Mouse (Mus musculus): ENCODE measurements around the gene Nrxn2. TPM values are rescaled to one million over a fixed set of nuclear protein-coding genes. Genes with fewer than 3 reads are reported as not detected.

The Nrxn2 gene
- polyA plus RNA-seq (2012; ENCODE audit: low replicate concordance), result 3.6 and 14.7 TPM in 2 replicates

DNA sequence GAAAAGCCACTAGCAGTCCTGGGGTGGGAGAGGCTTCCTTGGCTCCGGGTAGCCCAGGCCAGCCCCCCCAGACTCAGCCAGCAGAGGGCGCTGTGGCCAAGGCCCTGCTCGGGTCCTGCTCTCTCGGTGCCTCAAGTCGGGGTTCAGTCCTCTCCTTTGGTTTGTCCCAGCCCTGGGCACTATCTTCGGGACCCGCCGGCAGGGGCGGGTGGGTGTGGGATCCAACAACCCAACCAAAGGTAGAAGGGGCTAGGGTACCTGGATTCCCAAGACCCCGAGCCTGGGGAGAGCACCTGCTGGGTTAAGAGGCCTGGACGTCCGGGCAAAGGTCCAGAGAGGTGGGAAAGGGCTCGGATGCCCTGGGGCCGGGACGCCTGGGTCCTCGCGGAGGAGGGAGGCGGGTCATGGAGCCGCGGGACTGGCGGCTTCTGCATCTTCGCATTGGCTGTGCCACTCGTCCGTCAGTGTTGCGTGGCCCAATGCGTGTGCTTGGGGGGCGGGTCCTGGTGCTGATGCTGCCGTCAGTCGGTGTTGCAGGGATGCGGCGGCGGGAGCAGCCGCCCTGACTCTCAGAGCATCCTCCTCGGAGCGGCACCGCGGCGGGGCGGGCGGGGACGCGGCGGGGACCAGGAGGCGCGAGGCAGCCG is at the start of gene Nrxn2:
TSS of gene Nrxn2 (plus strand) at position 499 of the 647 bp plus-strand sequence.

DNA sequence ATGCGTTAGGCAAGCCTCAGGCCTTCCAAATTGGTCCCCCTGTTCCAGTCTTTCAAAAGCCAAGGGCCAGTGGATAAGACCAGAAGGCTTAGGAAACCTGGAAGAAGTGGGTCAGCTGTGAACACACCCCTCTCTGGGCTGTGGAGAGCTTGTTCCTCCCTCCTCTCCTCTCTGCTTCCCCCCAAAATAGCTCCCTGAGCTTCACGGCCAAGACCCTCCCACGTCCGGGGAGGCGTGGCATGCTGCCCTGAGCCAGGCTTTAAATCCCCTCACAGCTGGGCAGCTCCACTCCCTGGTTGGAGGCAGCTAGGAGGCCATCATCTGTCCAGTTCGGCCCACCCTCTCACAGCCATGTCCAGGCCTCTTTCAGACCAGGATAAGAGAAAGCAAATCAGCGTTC is 34.4 kb upstream of the Nrxn2 start, which contains the start of gene Pygm:
TSS of gene Pygm (plus strand) at position 272 of the 400 bp plus-strand sequence.

DNA sequence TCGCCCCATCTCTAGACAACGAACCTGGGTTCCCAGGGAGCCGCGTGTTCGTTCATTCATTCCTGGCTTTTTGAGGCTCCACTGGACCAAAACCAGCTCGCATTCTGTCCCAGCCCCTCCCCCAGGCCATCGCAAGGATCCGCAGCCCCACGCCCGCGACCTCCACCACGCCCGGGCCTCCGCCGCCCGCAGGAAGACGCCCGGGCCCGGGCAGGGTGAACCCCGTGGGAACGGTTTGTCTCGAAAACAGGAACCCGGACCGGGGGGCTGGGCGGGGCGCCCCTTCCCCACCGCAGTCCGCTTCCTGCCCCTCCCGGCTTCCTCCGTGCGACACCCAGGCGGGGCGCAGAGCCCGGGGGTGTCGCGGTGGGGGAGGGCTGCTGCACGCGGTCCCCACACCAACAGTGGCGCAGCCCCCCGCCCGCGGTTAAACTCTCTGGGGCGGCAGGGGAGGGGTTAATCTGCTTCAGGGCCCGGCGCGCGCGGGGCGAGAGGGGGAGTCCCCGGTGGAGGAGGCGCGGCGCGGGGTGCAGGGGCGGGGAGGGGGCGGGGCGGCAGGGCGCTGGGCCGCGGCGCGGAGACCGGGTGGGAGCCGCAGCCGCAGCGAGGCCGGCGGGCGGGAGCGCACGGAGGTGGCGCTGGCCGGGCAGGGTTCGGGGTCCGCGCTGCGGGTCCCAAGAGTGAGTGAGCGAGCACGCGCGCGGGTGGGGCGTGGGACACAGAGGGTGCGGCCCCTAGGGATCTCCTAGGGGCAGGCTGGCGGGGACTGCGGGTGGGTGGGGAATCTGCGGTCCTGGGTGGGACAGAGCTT is 19.0 kb upstream of the Nrxn2 start, which contains the start of gene Rasgrp2:
TSS of gene Rasgrp2 (plus strand) at position 56 of the 811 bp plus-strand sequence.

DNA sequence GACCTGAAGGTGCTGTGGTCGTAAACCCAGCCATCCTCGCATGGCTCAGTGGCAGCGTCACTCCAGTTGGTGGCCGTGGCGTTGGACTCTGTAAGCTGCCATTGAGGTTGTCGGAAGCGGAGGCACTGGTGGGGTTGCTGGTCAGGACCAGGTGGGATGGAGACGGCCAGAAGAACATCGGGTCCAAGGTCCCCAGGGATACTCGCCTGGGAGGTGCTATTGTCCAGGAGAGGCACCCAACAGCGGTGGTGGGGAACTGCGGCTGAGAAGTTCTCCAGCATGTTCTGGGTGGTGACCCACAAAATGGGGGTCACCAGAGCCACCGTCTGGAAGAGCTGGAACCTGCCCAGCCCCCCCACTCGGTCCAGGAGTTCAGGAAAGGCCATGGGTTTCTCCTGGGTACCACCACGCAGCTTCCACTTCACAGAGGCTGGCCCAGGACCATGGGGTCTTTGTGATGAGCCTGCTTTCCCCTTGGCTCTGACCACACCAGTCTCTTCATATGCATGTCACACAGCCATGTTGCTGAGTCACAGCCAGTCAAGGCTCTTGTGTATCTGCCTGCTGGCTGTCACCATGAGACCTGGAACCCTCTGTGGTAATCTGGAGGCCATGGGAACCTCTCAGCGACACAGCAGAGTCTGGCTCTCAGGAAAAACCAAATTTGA is 124.0 kb downstream of the Nrxn2 start, which contains the start of gene Slc22a12:
TSS of gene Slc22a12 (minus strand) at position 666 of the 668 bp plus-strand sequence.

Other genes starting within 250 kb of the Nrxn2 start
- not detected in 2 replicates for gene Majin, start 234.3 kb upstream of the Nrxn2 start, polyA plus RNA-seq (2012; ENCODE audit: low replicate concordance)
- gene Gpha2, start 192.4 kb upstream of the Nrxn2 start, polyA plus RNA-seq (2012; ENCODE audit: low replicate concordance), result 0.22 TPM in 1 of 2 replicates, not detected in the other
- gene Ppp2r5b, start 182.9 kb upstream of the Nrxn2 start, polyA plus RNA-seq (2012; ENCODE audit: low replicate concordance), result 43.8 and 62.7 TPM in 2 replicates
- 75.2 and 154 TPM in 2 replicates for gene Atg2a, start 177.1 kb upstream of the Nrxn2 start, polyA plus RNA-seq (2012; ENCODE audit: low replicate concordance)
- 252 and 427 TPM in 2 replicates for gene Ehd1, start 142.0 kb upstream of the Nrxn2 start, polyA plus RNA-seq (2012; ENCODE audit: low replicate concordance)
- 9.6 and 17.4 TPM in 2 replicates for gene Cdc42bpg, start 112.3 kb upstream of the Nrxn2 start, polyA plus RNA-seq (2012; ENCODE audit: low replicate concordance)
- 120 and 143 TPM in 2 replicates for gene Men1, start 83.8 kb upstream of the Nrxn2 start, polyA plus RNA-seq (2012; ENCODE audit: low replicate concordance)
- gene Map4k2, start 77.6 kb upstream of the Nrxn2 start, polyA plus RNA-seq (2012; ENCODE audit: low replicate concordance), result 508 and 590 TPM in 2 replicates
- 995 and 2,858 TPM in 2 replicates for gene Sf1, start 55.0 kb upstream of the Nrxn2 start, polyA plus RNA-seq (2012; ENCODE audit: low replicate concordance)
- 2.3 and 2.5 TPM in 2 replicates for gene Pygm, start 34.3 kb upstream of the Nrxn2 start, polyA plus RNA-seq (2012; ENCODE audit: low replicate concordance)
- 492 and 537 TPM in 2 replicates for gene Rasgrp2, start 19.4 kb upstream of the Nrxn2 start, polyA plus RNA-seq (2012; ENCODE audit: low replicate concordance)
- 0.73 and 1.9 TPM in 2 replicates for gene Slc22a12, start 124.3 kb downstream of the Nrxn2 start, polyA plus RNA-seq (2012; ENCODE audit: low replicate concordance)